In the genomic region with DNA sequence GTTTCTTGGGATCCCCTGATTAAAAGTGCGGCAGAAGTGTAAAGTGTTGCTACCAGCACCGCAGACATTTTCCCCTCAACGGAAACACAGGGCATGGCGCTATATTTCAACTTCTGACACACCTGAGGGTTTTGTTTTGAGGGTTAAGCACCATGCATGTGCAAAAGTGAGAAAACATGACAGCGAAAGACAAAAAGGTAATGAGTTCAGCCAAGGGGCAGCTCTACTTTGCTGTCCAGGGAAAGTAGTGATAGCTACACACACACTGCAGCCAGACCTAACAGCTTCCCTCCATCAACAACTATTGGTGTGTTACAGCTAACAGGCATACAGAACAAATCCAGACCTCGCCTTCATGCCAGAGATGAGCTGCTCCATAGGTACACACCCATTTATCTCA, we compare ENCODE assay signal across 27 mouse cellular contexts.
"Had no signal": no experiment of that assay in that cellular context is flagged by ENCODE, and none has a peak within 500 bp of the region (broad histone marks: within the 10 kb centered on the region; RNA-seq: fewer than 3 reads in every experiment).

No protein-coding gene starts in this region.

- H3K4me2 ChIP-seq: embryonic facial prominence, embryonic 12.5 days; embryonic facial prominence, embryonic 13.5 days; embryonic facial prominence, embryonic 15.5 days; forebrain, embryonic 12.5 days; forebrain, embryonic 13.5 days; forebrain, embryonic 15.5 days had no signal

- H3K27me3 ChIP-seq: embryonic facial prominence, embryonic 12.5 days; embryonic facial prominence, embryonic 13.5 days; embryonic facial prominence, embryonic 15.5 days; forebrain, embryonic 12.5 days; forebrain, embryonic 13.5 days; forebrain, embryonic 15.5 days had no signal

- H3K36me3 ChIP-seq: embryonic facial prominence, embryonic 12.5 days had no signal

- H3K9me3 ChIP-seq: embryonic facial prominence, embryonic 10.5 days; embryonic facial prominence, embryonic 12.5 days; embryonic facial prominence, embryonic 13.5 days; embryonic facial prominence, embryonic 15.5 days; forebrain, embryonic 10.5 days; forebrain, embryonic 12.5 days; forebrain, embryonic 13.5 days; forebrain, embryonic 15.5 days had no signal

- ATAC-seq: forebrain, embryonic 13.5 days; forebrain, embryonic 14.5 days; forebrain, embryonic 15.5 days; forebrain, embryonic 16.5 days; forebrain, postnatal 0 days had no signal

- H3K4me3 ChIP-seq: embryonic facial prominence, embryonic 10.5 days; embryonic facial prominence, embryonic 12.5 days; embryonic facial prominence, embryonic 13.5 days; embryonic facial prominence, embryonic 15.5 days; erythroblast, embryonic 14.5 days; forebrain, embryonic 10.5 days; forebrain, embryonic 12.5 days; forebrain, embryonic 13.5 days; forebrain, embryonic 15.5 days; gastrocnemius, adult 2 months; heart, adult 2 months had no signal

- H3K9ac ChIP-seq: embryonic facial prominence, embryonic 12.5 days; embryonic facial prominence, embryonic 13.5 days; embryonic facial prominence, embryonic 15.5 days; forebrain, embryonic 12.5 days; forebrain, embryonic 13.5 days; forebrain, embryonic 15.5 days; forebrain, postnatal 0 days had no signal

- H3K27ac ChIP-seq: embryonic facial prominence, embryonic 10.5 days; embryonic facial prominence, embryonic 12.5 days; embryonic facial prominence, embryonic 13.5 days; embryonic facial prominence, embryonic 15.5 days; forebrain, embryonic 10.5 days; forebrain, embryonic 12.5 days; forebrain, embryonic 13.5 days; forebrain, embryonic 15.5 days; gastrocnemius, adult 2 months; heart, adult 2 months had no signal

- DNase-seq: cerebellum, adult 8-10 months; cerebellum, adult 9-10 months; cerebellum, adult 9-11 months; cerebellum, postnatal 10 days; cerebellum, postnatal 14 days; cerebellum, postnatal 25 days; cerebellum, postnatal 36 days; embryo, embryonic 11 days; forebrain, postnatal 0 days; gastrocnemius, adult 2 months; gastrocnemius, postnatal 10 days; gastrocnemius, postnatal 14 days; gastrocnemius, postnatal 25 days; gastrocnemius, postnatal 36 days; heart, adult 18-20 months; heart, adult 2 months had no signal

- H3K4me1 ChIP-seq: embryonic facial prominence, embryonic 10.5 days; embryonic facial prominence, embryonic 12.5 days; embryonic facial prominence, embryonic 13.5 days; embryonic facial prominence, embryonic 15.5 days; forebrain, embryonic 10.5 days; forebrain, embryonic 12.5 days; forebrain, embryonic 13.5 days; forebrain, embryonic 15.5 days had no signal
